Mouse (Mus musculus): ENCODE results near the gene Baat. TPM values are rescaled to one million over a fixed set of nuclear protein-coding genes. Genes with fewer than 3 reads are reported as not detected.
"Not testable (repeated sequence)": the region's sequence is repeated elsewhere in the genome, so short reads cannot be mapped to it uniquely, and the experiment has no call there.

Baat gene
- polyA plus RNA-seq, 1 experiment from 2014 or later = not detected

DNA sequence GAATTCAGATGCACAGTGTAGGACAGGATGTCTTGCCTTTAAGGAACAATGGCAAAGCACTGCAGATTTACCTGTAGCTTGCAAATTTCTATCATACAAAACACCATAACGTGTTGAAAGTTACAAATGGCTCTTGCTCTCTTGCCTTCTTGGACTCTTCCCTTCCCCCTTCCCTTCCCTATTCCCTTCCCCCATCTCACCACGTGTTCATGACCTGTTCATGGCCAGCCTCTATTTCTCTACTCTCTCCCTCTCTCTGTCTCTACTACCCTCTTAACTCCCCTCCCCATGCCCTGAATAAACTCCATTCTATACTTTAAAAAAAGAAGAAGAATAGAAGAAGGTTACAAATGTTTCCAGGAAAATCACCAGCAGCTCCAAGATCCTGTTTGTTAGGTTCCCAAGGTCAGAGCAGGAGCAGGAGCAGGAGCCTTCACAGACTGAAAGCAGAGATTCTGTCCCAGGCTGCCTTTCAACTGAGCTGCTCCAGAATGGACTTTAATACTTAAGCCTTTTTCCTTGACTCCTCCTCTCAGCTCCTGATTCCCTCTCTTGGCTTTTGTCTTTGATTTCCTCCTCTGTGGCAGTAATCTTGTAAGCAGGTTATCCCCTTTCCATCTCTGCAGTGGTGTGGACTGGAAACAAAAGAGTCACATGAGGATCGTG, 32.8 kb downstream of the Baat start, which contains the start of gene Acnat1:
Gene Acnat1, minus strand, starts transcription at position 478 of the 666 bp plus-strand sequence.
- Histone ChIP-seq H3K27ac (ENCODE audit: low read length) (no peak within 1 kb of the TSS), H3K36me3 (ENCODE audit: control insufficient read depth, insufficient read depth, low read length) (no peaks in the 10 kb centered on the region), H3K27me3 (ENCODE audit: control insufficient read depth, insufficient read depth, low read depth, low read length) (no peaks in the 10 kb centered on the region), H3K9me3 (ENCODE audit: control insufficient read depth, low read length) (no peaks in the 10 kb centered on the region), H3K4me2 (ENCODE audit: low read depth, low read length) (no peak within 1 kb of the TSS), H3K4me1 (replicated peaks; ENCODE audit: control insufficient read depth, insufficient read depth, low read length) (no peaks in the 10 kb centered on the region), H3K9ac (ENCODE audit: low read length) (no peak within 1 kb of the TSS), H3K4me3 (ENCODE audit: low read length) (no peak within 1 kb of the TSS)
- ATAC-seq (ENCODE audit: low read depth) = no peak
- 39% methylated on average over 3 of the region's 3 CpGs for WGBS

DNA sequence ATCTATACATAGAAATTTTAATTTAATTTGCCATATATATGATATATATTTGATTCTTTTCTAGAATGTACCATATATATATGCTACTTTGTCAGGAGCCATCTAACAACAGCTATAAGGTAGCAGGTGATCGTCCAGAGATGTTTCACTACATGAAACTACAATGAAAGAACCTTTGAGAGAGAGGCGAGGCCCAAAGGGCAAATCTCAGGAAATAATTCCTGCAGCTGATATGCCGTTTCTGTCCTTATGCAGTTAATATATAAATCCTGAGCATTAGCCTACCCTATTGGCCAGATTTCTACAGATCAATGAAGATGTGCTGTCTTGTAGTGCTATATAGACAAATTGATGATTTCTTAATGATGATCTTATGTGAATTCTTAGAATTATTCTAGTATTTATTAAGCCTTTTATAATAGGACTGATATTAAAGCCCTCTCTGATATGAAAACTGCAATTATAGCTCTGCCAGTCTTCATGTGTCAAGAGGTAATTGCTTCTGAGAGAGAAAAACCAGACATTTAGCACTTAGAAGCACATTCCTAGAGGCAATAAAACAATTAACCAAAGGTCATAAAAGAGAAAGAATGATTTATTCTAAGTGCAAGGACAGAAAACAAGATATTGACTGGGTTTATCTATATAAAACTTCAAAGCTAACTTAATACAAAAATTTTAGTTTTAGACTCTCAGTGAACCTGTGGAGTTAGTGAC, 36.8 kb downstream of the Baat start:
- H3K27ac ChIP-seq (ENCODE audit: low read length) = no peak overlapping the region
- no peak for ATAC-seq (ENCODE audit: low read depth)
- no peak overlapping the region for H3K9ac ChIP-seq (ENCODE audit: low read length)
- H3K4me2 ChIP-seq (ENCODE audit: low read depth, low read length) = no peak overlapping the region
- H3K4me1 ChIP-seq (replicated peaks; ENCODE audit: control insufficient read depth, insufficient read depth, low read length) = no peaks in the 10 kb centered on the region
- 85% methylated on average over 3 of the region's 3 CpGs for WGBS
- H3K9me3 ChIP-seq (ENCODE audit: control insufficient read depth, low read length) = no peaks in the 10 kb centered on the region; the same call in 1 of the 2 replicates
- no peak overlapping the region for H3K4me3 ChIP-seq (ENCODE audit: low read length)
- no peaks in the 10 kb centered on the region for H3K27me3 ChIP-seq (ENCODE audit: control insufficient read depth, insufficient read depth, low read depth, low read length)
- H3K36me3 ChIP-seq (ENCODE audit: control insufficient read depth, insufficient read depth, low read length) = no peaks in the 10 kb centered on the region

DNA sequence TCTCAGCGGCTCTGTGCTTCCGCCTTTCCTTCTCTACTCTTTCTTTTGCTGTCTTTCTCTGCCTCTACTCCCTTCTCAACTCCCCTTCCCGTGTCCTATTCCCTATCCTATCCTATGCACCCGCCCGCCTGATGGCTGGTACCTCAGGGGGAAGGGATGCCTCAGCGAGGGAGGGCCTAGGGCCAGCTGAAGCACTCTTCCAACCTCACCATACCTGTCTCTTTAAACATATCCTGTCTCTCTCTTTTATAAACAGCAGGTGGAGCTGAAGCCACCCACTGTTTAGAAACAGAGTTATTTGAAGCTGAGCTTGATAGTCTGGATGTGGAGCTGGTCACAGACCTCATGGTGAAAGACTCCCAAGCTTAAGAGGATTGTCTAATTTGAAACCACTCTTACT, 39.0 kb downstream of the Baat start:
- no peaks in the 10 kb centered on the region for H3K27me3 ChIP-seq (ENCODE audit: control insufficient read depth, insufficient read depth, low read depth, low read length)
- H3K9ac ChIP-seq (ENCODE audit: low read length) = no peak overlapping the region
- no peak for ATAC-seq (ENCODE audit: low read depth)
- H3K36me3 ChIP-seq (ENCODE audit: control insufficient read depth, insufficient read depth, low read length) = no peaks in the 10 kb centered on the region
- WGBS = 86% methylated on average over 6 of the region's 6 CpGs
- no peak overlapping the region for H3K27ac ChIP-seq (ENCODE audit: low read length)
- H3K4me1 ChIP-seq (replicated peaks; ENCODE audit: control insufficient read depth, insufficient read depth, low read length) = no peaks in the 10 kb centered on the region
- H3K4me2 ChIP-seq (ENCODE audit: low read depth, low read length) = no peak overlapping the region
- H3K9me3 ChIP-seq (ENCODE audit: control insufficient read depth, low read length) = no peaks in the 10 kb centered on the region; the same call in 1 of the 2 replicates
- no peak overlapping the region for H3K4me3 ChIP-seq (ENCODE audit: low read length)

DNA sequence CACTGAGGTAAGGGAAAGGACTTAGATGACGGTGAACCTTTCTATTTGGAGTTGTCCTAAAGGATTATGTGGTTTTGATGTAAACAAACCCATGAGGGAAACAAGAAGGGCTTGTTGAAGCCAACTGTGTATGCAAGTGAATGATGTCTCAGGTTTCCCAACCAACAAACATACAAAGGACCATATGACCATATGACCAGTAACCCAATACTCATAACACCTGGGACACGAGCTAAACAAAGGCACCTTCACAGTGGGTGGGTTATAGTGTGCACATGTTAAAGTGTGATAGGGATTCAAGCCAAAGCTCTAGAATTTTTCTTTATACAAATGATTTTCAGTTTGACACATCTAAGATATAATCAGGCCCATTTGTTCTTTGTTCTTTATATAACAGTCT, 50.2 kb downstream of the Baat start:
- H3K27ac ChIP-seq (ENCODE audit: low read length) = no peak overlapping the region
- no peaks in the 10 kb centered on the region for H3K9me3 ChIP-seq (ENCODE audit: control insufficient read depth, low read length)
- no peaks in the 10 kb centered on the region for H3K27me3 ChIP-seq (ENCODE audit: control insufficient read depth, insufficient read depth, low read depth, low read length)
- H3K4me3 ChIP-seq (ENCODE audit: low read length) = no peak overlapping the region
- H3K36me3 ChIP-seq (ENCODE audit: control insufficient read depth, insufficient read depth, low read length) = no peaks in the 10 kb centered on the region
- H3K4me1 ChIP-seq (replicated peaks; ENCODE audit: control insufficient read depth, insufficient read depth, low read length) = no peaks in the 10 kb centered on the region
- no peak overlapping the region for H3K9ac ChIP-seq (ENCODE audit: low read length)
- no peak for ATAC-seq (ENCODE audit: low read depth)
- no peak overlapping the region for H3K4me2 ChIP-seq (ENCODE audit: low read depth, low read length)
- WGBS = 64% methylated on average over 2 of the region's 2 CpGs

DNA sequence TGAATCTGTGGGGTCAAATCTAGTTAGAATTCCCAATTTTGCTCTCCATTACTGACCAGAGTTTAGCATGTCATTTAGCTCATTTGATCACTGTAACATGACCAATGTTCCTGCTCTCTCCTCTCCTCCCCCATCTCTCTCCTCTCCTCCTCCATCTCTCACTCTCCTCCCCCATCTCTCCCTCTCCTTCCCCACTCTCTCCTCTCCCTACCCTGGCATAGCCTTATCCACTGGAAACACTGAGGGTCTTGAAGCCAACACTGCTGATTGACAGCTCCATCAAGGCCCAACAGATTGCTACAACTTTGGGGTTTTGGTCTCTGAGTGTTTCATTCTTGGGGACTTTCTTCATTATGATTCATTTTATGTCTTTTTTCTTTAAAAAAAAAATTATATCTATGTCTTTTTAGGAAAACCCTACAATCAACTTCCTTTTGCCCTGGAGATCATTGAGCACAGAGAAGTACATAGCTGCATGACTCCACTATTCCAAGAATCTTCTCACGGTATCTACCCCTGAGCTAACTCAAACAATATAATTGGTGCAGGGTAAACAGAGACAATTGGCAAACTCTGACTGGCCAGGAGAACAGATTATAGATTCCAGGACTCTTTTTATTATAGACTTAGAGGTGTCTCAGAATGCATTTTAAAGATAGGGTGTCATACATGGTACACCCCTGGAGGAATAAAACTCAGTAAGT, 54.4 kb downstream of the Baat start:
- no peaks in the 10 kb centered on the region for H3K27me3 ChIP-seq (ENCODE audit: control insufficient read depth, insufficient read depth, low read depth, low read length)
- no peaks in the 10 kb centered on the region for H3K36me3 ChIP-seq (ENCODE audit: control insufficient read depth, insufficient read depth, low read length)
- ATAC-seq (ENCODE audit: low read depth) = no peak
- H3K27ac ChIP-seq (ENCODE audit: low read length) = no peak overlapping the region
- WGBS = 40% methylated on average over 1 of the region's 1 CpGs
- no peaks in the 10 kb centered on the region for H3K9me3 ChIP-seq (ENCODE audit: control insufficient read depth, low read length)
- H3K4me2 ChIP-seq (ENCODE audit: low read depth, low read length) = no peak overlapping the region
- H3K4me1 ChIP-seq (replicated peaks; ENCODE audit: control insufficient read depth, insufficient read depth, low read length) = no peaks in the 10 kb centered on the region
- no peak overlapping the region for H3K9ac ChIP-seq (ENCODE audit: low read length)
- no peak overlapping the region for H3K4me3 ChIP-seq (ENCODE audit: low read length)

DNA sequence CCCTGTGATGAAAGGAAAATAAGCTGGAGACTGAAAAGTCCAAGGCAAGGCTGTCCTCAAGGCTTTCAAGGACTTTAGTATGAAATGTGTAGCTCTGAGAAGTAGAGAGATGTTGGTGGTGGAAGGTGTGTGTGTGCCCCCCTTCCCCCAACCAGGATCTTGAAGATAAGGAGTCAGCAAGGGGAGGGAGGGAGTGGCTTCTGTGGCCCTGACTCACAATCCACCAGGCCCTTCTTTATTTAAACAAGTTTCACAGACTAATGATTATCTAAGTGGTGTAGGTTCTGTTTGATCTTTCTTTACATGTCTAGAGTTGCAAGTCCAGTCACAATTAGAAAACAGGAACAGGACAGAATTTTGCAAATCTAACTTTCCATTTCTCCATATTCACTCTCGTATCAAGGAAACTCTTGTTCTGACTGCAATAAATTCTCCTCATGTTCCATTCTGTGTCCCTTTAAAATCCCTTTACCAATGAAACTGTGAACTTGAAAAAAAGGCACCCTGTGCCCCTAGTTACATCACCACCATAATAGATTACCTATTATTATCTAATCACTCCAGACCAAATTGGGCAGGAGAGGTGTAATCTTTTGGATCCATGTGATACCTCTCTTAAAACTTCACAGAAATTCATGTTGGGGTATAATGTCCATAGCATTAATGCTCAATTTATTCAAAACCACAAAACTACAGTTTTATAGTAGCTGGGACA, 55.1 kb downstream of the Baat start:
- ATAC-seq (ENCODE audit: low read depth); H3K36me3 ChIP-seq (ENCODE audit: control insufficient read depth, insufficient read depth, low read length); H3K4me3 ChIP-seq (ENCODE audit: low read length); H3K4me1 ChIP-seq (replicated peaks; ENCODE audit: control insufficient read depth, insufficient read depth, low read length); H3K4me2 ChIP-seq (ENCODE audit: low read depth, low read length); H3K9me3 ChIP-seq (ENCODE audit: control insufficient read depth, low read length); H3K9ac ChIP-seq (ENCODE audit: low read length); H3K27me3 ChIP-seq (ENCODE audit: control insufficient read depth, insufficient read depth, low read depth, low read length); H3K27ac ChIP-seq (ENCODE audit: low read length): not testable (repeated sequence)
- WGBS = 60% methylated on average over 1 of the region's 1 CpGs

Other genes with a start within 250 kb of the Baat start
- not detected in 2 replicates for gene Acnat2, start 98.4 kb downstream of the Baat start, polyA plus RNA-seq (2015; fragmentation: Nextera tagmentation; extraction: Ambion mirVana)
- 0.49 and 0.58 TPM in 2 replicates for gene Acnat1, start 32.6 kb downstream of the Baat start, polyA plus RNA-seq (2015; fragmentation: Nextera tagmentation; extraction: Ambion mirVana)
- 62.1 and 64.7 TPM in 2 replicates for gene Mrpl50, start 14.5 kb upstream of the Baat start, polyA plus RNA-seq (2015; fragmentation: Nextera tagmentation; extraction: Ambion mirVana)
- gene Zfp189, start 14.6 kb upstream of the Baat start, polyA plus RNA-seq (2015; fragmentation: Nextera tagmentation; extraction: Ambion mirVana) = 9.6 TPM in 2 replicates
- 0.53 and 6.3 TPM in 2 replicates for gene Aldob, start 43.0 kb upstream of the Baat start, polyA plus RNA-seq (2015; fragmentation: Nextera tagmentation; extraction: Ambion mirVana)
- 25.9 and 27.6 TPM in 2 replicates for gene Tmem246, start 91.3 kb upstream of the Baat start, polyA plus RNA-seq (2015; fragmentation: Nextera tagmentation; extraction: Ambion mirVana)
- gene Rnf20, start 125.4 kb upstream of the Baat start, polyA plus RNA-seq (2015; fragmentation: Nextera tagmentation; extraction: Ambion mirVana) = 38.1 and 41.2 TPM in 2 replicates
- 0.06 TPM in 1 of 2 replicates, not detected in the other for gene Ppp3r2, start 175.5 kb upstream of the Baat start, polyA plus RNA-seq (2015; fragmentation: Nextera tagmentation; extraction: Ambion mirVana)